Mouse (Mus musculus): ENCODE data around the gene Cmya5. TPM values are rescaled to one million over a fixed set of nuclear protein-coding genes. Genes with fewer than 3 reads are reported as not detected.

Cmya5 gene
- polyA plus RNA-seq, 1 experiment from 2014 or later, result 0.22 TPM

DNA sequence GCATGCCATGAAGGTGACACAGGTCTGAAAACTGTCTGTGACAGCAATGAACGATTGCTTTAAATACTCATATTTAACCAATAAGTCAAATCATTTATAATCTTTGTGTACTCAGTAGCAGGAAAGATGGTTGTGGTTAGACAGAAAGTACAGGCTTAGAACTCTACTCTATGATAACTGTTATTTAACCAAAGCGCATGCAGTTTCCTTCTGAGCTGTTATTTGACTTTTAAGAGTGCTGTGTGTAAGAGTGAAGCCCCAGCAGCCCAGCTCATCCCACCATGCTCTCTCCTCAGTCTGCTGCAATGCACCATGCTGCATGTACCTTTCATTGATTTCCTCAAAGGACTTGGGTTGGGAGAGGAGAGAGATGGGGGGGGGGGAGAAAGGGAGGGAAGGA, 63.7 kb downstream of the Cmya5 start:
- H3K9ac ChIP-seq, result no peak overlapping the region
- no peaks in the 10 kb centered on the region for H3K27me3 ChIP-seq
- no peak for ATAC-seq (ENCODE audit: low FRiP score, low read depth)
- no peak overlapping the region for H3K4me3 ChIP-seq
- no peaks in the 10 kb centered on the region for H3K4me1 ChIP-seq (replicated peaks)
- WGBS, result 94% methylated on average over 2 of the region's 2 CpGs
- no peaks in the 10 kb centered on the region for H3K9me3 ChIP-seq
- H3K36me3 ChIP-seq, result no peaks in the 10 kb centered on the region
- H3K27ac ChIP-seq (replicated peaks), result no peak overlapping the region
- no peak overlapping the region for H3K4me2 ChIP-seq

DNA sequence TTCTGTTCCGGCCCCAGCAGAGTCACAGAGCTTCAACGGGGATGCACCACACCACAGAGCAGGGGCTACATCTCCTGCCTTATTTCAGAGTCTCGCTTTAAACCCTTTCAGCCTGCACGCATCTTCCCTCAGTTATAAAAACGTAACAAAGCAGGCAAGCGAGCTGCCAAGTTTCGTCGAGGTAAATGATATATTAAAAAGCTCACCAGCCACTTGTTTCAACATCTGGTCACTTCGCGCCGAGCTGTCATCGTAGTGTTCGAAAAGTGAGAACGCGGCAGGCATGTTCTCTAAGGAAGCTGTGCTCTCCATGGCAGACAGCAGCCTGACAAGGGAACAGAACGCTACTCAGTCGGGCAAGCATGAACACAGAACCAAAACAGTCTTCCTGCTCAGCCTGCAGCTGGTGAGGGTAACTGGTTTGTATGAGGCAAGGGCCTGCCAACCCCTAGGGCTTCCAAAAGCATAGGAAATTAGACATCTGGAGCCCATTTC, 70.3 kb downstream of the Cmya5 start:
- Histone ChIP-seq H3K4me1 (replicated peaks) (peaks cover 19% of the 10 kb centered on the region), H3K27ac (replicated peaks) (peak overlapping the region; percentile 63; the same call in 1 of the 2 replicates), H3K27me3 (no peaks in the 10 kb centered on the region), H3K9ac (no peak overlapping the region), H3K36me3 (no peaks in the 10 kb centered on the region), H3K4me3 (no peak overlapping the region), H3K9me3 (no peaks in the 10 kb centered on the region), H3K4me2 (peak overlapping the region; percentile 43)
- ATAC-seq (ENCODE audit: low FRiP score, low read depth), result peak; percentile 64
- WGBS, result 41% methylated on average over 17 of the region's 17 CpGs

DNA sequence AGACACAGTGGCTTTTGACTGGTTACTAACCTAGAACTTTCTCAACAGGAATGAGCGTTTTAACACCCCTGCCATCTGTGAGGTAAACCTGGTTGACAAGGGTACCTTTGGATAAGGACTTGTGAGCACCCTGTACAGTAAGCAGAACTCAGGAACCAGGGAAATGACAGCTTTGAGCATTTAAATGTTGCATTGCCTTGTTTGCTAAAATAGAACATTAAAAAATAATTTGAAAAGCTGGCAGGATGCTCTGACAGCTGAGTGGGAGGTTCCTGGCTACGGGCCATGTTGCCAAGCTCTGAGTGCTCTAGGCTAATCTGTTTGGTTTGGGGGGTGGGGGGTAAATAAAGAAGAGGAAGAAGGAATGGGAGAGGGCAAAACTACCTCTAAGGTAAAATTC, 70.9 kb downstream of the Cmya5 start:
- no peak overlapping the region for H3K9ac ChIP-seq
- ATAC-seq (ENCODE audit: low FRiP score, low read depth), result no peak
- WGBS, result 24% methylated on average over 2 of the region's 2 CpGs
- H3K4me1 ChIP-seq (replicated peaks), result peaks cover 19% of the 10 kb centered on the region
- no peaks in the 10 kb centered on the region for H3K36me3 ChIP-seq
- H3K4me3 ChIP-seq, result no peak overlapping the region
- H3K4me2 ChIP-seq, result 0 out of 2 replicates have a peak overlapping the region, but pooled peaks have one; percentile 16
- no peaks in the 10 kb centered on the region for H3K27me3 ChIP-seq
- 0 out of 2 replicates have a peak overlapping the region, but pooled peaks have one; percentile 44 for H3K27ac ChIP-seq (replicated peaks)
- no peaks in the 10 kb centered on the region for H3K9me3 ChIP-seq

DNA sequence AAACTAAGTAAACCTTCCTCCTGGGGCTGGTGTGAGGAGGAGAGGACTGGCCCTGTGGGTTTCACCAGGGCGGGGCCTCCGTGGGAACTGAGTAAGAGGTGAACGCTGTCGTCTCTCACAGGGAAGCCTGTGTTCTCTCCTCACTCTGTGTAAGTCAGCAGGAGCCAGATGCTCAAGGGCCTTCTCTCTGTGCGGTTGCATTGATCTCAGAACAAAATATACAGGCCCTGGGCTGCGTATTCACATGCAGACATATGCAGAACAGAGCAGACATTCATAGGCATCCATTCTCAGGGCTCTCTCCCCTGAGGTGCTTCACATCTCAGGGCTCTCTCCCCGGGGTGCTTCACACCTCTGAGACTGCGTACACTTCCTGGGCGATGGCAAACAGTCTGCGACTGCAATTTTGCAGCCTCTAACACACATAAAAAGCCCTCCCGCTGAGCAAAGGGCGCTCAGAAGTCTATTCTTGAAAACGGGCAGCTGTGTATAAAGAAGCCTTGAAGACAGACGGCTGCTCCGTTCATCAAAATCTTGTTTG, 71.6 kb downstream of the Cmya5 start:
- no peak overlapping the region for H3K9ac ChIP-seq
- peaks cover 19% of the 10 kb centered on the region for H3K4me1 ChIP-seq (replicated peaks)
- no peak overlapping the region for H3K4me3 ChIP-seq
- H3K9me3 ChIP-seq, result no peaks in the 10 kb centered on the region
- peak overlapping the region; percentile 44 for H3K27ac ChIP-seq (replicated peaks)
- WGBS, result 7% methylated on average over 15 of the region's 15 CpGs
- no peaks in the 10 kb centered on the region for H3K27me3 ChIP-seq
- peak; percentile 68 for ATAC-seq (ENCODE audit: low FRiP score, low read depth)
- H3K36me3 ChIP-seq, result no peaks in the 10 kb centered on the region
- H3K4me2 ChIP-seq, result peak overlapping the region; percentile 16; the same call in 1 of the 2 replicates

DNA sequence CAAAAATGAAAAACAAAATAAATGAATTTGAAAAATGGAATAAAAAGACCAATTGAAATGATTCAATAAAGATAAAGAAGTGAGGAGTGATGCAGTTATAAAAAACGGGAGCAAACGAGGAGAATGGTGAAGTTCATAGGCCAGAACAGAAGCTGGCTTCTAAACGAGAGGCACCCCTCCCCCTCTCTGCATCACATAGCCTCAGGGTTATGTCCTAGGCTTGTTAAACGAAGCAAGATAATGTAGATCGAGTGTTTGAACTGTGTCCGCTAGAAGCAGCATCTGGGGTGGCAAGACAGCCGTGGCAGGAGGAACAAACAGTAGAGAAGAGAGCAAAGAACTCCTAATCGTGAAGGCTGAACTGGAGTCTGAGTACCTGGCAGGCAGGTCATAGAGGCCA, 74.1 kb downstream of the Cmya5 start:
- 30% methylated on average over 8 of the region's 8 CpGs for WGBS
- H3K27me3 ChIP-seq, result no peaks in the 10 kb centered on the region
- no peak overlapping the region for H3K4me2 ChIP-seq
- H3K4me3 ChIP-seq, result no peak overlapping the region
- peaks cover 19% of the 10 kb centered on the region for H3K4me1 ChIP-seq (replicated peaks)
- H3K9ac ChIP-seq, result no peak overlapping the region
- no peaks in the 10 kb centered on the region for H3K9me3 ChIP-seq
- H3K27ac ChIP-seq (replicated peaks), result no peak overlapping the region
- no peak for ATAC-seq (ENCODE audit: low FRiP score, low read depth)
- no peaks in the 10 kb centered on the region for H3K36me3 ChIP-seq

DNA sequence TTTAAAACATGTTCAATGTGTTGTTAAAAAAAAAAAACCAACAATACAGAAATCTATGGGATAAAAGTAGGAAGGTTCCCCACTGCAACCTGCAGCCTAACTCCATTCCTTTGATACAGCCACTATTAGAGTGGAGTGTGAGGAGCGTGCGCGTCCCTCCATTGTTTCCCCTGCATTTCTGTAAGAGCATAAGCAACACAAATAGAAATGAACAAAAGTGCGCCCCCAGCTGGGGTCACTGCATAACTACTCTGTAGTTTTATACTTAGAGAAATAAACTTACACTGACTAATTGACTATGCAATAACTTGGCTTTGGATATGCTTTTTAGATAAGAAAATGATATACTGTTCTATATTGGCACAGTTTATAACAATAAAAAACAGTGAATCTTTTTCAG, 75.0 kb downstream of the Cmya5 start:
- Histone ChIP-seq H3K4me1 (replicated peaks) (peaks cover 19% of the 10 kb centered on the region), H3K27me3 (no peaks in the 10 kb centered on the region), H3K4me3 (no peak overlapping the region), H3K27ac (replicated peaks) (no peak overlapping the region), H3K9me3 (no peaks in the 10 kb centered on the region), H3K9ac (no peak overlapping the region), H3K4me2 (no peak overlapping the region), H3K36me3 (no peaks in the 10 kb centered on the region)
- ATAC-seq (ENCODE audit: low FRiP score, low read depth), result no peak
- WGBS, result 53% methylated on average over 4 of the region's 4 CpGs

DNA sequence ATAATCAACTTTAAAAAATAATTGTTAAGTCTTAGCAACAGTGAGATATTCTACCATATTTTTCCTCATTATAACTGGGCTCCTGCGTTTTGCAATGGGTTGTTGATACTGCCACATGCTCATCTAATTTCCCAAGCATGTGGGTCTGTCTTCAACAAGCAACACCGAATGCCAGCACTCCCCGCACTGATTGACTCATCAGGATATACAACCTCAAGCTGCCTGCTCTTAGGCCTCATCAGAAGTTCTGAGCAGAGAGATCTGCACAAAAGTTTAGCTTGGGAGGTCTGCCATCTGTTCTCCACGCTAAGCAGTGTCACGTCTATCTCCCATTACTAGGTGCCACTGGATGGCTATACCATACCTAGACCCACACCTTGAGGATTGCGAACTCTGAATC, 76.2 kb downstream of the Cmya5 start:
- H3K4me3 ChIP-seq, result no peak overlapping the region
- peaks cover 8% of the 10 kb centered on the region for H3K4me1 ChIP-seq (replicated peaks)
- H3K27ac ChIP-seq (replicated peaks), result no peak overlapping the region
- H3K4me2 ChIP-seq, result no peak overlapping the region
- no peaks in the 10 kb centered on the region for H3K9me3 ChIP-seq
- no peak for ATAC-seq (ENCODE audit: low FRiP score, low read depth)
- no peaks in the 10 kb centered on the region for H3K27me3 ChIP-seq
- WGBS, result 95% methylated on average over 6 of the region's 6 CpGs
- H3K36me3 ChIP-seq, result no peaks in the 10 kb centered on the region
- H3K9ac ChIP-seq, result no peak overlapping the region

DNA sequence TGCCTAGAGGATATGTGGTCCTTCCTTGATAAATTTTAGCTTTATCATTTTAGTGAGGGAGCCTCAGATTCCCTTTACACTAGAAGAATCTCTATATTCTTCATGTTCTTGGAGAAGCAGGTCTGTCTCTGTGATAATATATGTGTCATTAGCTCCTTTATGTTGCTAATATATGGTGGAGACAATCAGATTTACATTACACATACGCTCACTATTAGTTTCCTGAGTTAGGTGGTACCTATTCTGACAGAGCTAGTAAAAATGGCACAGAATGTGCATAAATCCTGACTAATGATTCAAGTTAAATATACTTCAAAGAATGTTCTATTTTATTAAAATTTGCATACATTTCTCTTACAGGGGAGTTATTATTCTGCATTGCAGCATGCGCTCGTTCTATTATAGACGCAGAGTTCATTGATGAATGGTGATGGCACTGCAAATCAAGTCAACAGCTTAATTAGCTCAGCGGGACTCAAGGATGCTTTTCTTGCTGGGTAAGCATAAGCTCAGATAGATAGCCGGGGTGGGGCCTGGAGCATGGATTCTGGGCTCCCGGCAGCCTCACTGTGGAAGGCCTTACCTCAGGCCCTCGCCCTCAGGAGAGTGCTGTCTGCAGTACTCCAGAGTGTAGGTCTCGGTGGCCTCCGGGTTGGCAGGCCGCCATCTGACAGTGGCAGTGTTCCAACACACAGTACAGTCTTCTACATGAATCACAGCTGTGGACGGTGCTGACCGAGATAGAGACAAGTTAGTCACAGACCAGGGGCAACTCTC, 81.5 kb downstream of the Cmya5 start:
- no peak overlapping the region for H3K4me3 ChIP-seq
- H3K9me3 ChIP-seq, result no peaks in the 10 kb centered on the region
- WGBS, result 42% methylated on average over 13 of the region's 13 CpGs
- H3K27ac ChIP-seq (replicated peaks), result no peak overlapping the region
- no peaks in the 10 kb centered on the region for H3K27me3 ChIP-seq
- H3K4me1 ChIP-seq (replicated peaks), result peaks cover 6% of the 10 kb centered on the region; the same call in 1 of the 2 replicates
- ATAC-seq (ENCODE audit: low FRiP score, low read depth), result peak; percentile 75
- no peaks in the 10 kb centered on the region for H3K36me3 ChIP-seq
- H3K9ac ChIP-seq, result no peak overlapping the region
- H3K4me2 ChIP-seq, result no peak overlapping the region

DNA sequence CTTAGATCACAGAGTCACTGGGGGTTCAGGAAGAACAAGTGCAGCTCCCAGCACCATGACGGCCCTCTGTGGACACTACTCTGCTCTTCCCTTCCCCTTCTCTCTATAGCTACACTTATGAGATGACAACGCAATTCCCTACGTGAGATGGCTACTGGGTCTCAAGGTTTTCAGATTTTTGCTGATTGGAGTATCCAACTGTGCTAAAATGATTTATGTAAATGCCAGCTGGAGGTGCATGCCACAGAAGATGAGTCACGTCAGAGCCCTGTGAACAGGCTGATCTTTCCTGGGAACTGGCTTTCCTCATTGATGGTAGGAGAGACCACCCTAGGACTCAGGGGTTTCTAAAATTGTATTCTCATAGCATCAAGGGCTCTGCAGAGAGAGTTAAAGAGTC, 83.2 kb downstream of the Cmya5 start:
- Histone ChIP-seq H3K4me3 (no peak overlapping the region), H3K4me2 (no peak overlapping the region), H3K9me3 (no peaks in the 10 kb centered on the region), H3K36me3 (no peaks in the 10 kb centered on the region), H3K4me1 (replicated peaks) (peaks cover 6% of the 10 kb centered on the region; the same call in 1 of the 2 replicates), H3K27me3 (no peaks in the 10 kb centered on the region), H3K9ac (no peak overlapping the region), H3K27ac (replicated peaks) (no peak overlapping the region)
- 85% methylated on average over 4 of the region's 4 CpGs for WGBS
- ATAC-seq (ENCODE audit: low FRiP score, low read depth), result no peak

DNA sequence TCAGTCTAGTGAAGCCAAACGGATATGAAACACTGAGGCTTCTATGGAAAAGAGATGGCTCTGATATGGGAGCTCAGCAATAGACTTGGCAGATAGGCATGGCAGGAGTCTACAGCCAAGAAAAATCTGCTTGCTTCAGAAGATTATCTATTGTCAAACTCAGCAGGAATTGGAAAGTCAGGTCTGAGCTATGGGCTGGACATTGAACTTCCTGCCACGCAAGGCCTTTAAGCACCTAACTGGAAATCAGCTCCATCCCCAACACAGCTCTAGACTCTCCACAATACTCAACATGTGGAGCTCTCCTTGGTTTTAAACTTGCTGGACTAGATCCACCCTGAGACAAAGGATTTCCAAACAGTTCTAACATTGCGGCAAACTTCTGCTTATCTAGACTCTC, 84.1 kb downstream of the Cmya5 start:
- Histone ChIP-seq H3K27me3 (no peaks in the 10 kb centered on the region), H3K4me1 (replicated peaks) (peaks cover 6% of the 10 kb centered on the region; the same call in 1 of the 2 replicates), H3K4me3 (no peak overlapping the region), H3K9me3 (no peaks in the 10 kb centered on the region), H3K9ac (no peak overlapping the region), H3K27ac (replicated peaks) (no peak overlapping the region), H3K36me3 (no peaks in the 10 kb centered on the region), H3K4me2 (no peak overlapping the region)
- ATAC-seq (ENCODE audit: low FRiP score, low read depth), result no peak
- 90% methylated on average over 3 of the region's 3 CpGs for WGBS

DNA sequence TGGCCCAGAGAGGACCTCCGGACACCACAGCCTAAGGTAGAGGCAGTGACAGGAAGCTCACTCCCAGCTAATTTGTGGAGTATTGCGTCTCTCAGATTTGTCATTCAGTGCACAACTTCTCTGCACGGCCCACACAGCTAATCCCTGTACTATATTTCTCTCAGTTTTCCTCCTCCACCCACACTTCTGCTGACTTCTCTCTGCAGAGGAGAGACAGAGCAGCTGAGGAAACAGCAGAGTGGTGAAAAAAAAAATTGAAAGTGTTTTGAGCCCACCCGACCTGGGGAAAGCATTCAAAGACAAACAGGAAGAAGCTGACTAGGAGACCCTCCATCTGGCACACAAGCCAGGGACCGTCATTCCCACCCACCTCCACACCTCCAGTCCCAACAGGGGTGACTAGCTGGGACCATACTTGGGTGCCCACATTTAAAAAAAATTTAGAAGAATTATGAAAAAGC, 85.9 kb downstream of the Cmya5 start:
- no peaks in the 10 kb centered on the region for H3K27me3 ChIP-seq
- no peaks in the 10 kb centered on the region for H3K9me3 ChIP-seq
- WGBS, result 81% methylated on average over 5 of the region's 5 CpGs
- H3K4me2 ChIP-seq, result no peak overlapping the region
- no peak for ATAC-seq (ENCODE audit: low FRiP score, low read depth)
- H3K9ac ChIP-seq, result no peak overlapping the region
- H3K4me1 ChIP-seq (replicated peaks), result peaks cover 6% of the 10 kb centered on the region; the same call in 1 of the 2 replicates
- no peak overlapping the region for H3K27ac ChIP-seq (replicated peaks)
- no peaks in the 10 kb centered on the region for H3K36me3 ChIP-seq
- no peak overlapping the region for H3K4me3 ChIP-seq

DNA sequence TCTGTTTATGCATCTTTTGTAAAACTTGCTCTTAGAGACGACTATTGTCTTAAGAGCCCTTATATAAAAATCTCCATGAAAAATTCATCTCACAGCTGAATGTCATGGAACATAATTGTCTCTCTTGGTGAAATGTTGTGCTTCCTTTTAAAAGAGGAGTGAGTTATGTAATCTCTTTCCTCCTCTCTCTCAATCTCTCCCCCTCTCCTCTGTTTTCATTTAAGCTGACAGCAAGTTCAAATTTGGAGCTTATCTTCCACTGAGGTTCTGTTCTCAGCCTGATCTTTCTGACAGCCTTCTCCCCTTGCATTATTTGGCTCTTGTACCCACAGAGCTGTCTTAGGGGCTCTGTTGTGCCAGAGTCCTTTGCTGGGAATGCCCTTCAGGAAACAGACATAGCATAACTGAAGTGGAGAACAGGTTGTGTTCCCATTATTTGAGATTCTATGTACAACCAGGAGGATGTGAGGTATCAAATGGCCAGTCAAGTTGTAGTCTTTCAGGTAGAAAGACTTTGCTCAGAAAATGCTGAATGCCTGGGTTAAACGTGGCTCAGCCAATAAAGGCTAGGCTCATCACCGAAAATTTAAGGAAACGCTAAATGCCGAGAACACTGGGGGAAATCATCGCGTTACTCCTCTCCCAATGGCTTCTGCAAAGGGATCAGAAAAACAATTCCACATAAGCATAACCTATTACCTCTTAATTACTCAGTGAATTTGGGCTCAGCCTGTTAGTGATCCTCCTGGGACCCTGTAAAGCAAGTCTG, 86.8 kb downstream of the Cmya5 start:
- WGBS, result 79% methylated on average over 7 of the region's 7 CpGs
- no peak overlapping the region for H3K4me3 ChIP-seq
- no peak overlapping the region for H3K27ac ChIP-seq (replicated peaks)
- H3K36me3 ChIP-seq, result no peaks in the 10 kb centered on the region
- no peaks in the 10 kb centered on the region for H3K4me1 ChIP-seq (replicated peaks)
- H3K9me3 ChIP-seq, result no peaks in the 10 kb centered on the region
- no peak overlapping the region for H3K9ac ChIP-seq
- no peak overlapping the region for H3K4me2 ChIP-seq
- H3K27me3 ChIP-seq, result no peaks in the 10 kb centered on the region
- no peak for ATAC-seq (ENCODE audit: low FRiP score, low read depth)

Measured in hindbrain, embryonic 15.5 days (tissue).